Mouse (Mus musculus) cerebellum, postnatal 14 days (tissue): Measurements from ENCODE around the gene Vwa2.
A peak's percentile ranks its signal among the peaks of the same experiment; 100 is the strongest.

Experiments
- DNase-seq, 2 experiments: peaks; one replicate each; pipeline ENCODE4 v3.0.0; 2021; ENCODE audit warnings: mixed read lengths in 2 of 2

Vwa2 gene

GRCm38 (mm10) chr19:56949868-56950267 is 75.8 kb downstream of the Vwa2 start:
- no peak for DNase-seq

- DNase-seq = peak; percentile 51 to 62
Observed at GRCm38 (mm10) chr19:56950818-56951217, 76.8 kb downstream of the Vwa2 start.

GRCm38 (mm10) chr19:56953856-56954255 is 79.8 kb downstream of the Vwa2 start:
- no peak for DNase-seq

- DNase-seq = no peak
Observed at GRCm38 (mm10) chr19:56954857-56955256, 80.8 kb downstream of the Vwa2 start.

GRCm38 (mm10) chr19:56955568-56956513 is 81.8 kb downstream of the Vwa2 start:
- DNase-seq = no peak

- no peak for DNase-seq
Observed at GRCm38 (mm10) chr19:56958011-56958410, 84.0 kb downstream of the Vwa2 start.

GRCm38 (mm10) chr19:56958582-56959021 is 84.6 kb downstream of the Vwa2 start:
- no peak for DNase-seq

GRCm38 (mm10) chr19:56959057-56959456 is 85.0 kb downstream of the Vwa2 start:
- no peak for DNase-seq

GRCm38 (mm10) chr19:56959601-56960000 is 85.6 kb downstream of the Vwa2 start:
- DNase-seq = no peak
